Mouse (Mus musculus) hindbrain, embryonic 13.5 days (tissue): Measurements from ENCODE around the gene Gm27179. TPM values are rescaled to one million over a fixed set of nuclear protein-coding genes. Genes with fewer than 3 reads are reported as not detected.
"Not testable (repeated sequence)": the region's sequence is repeated elsewhere in the genome, so short reads cannot be mapped to it uniquely, and the experiment has no call there.

Experiments used
- ATAC-seq: fragments of 200-750 bp; cut with Nextera tagmentation; 2 replicates; pipeline ENCODE4 v1.8.0; 2017; ENCODE audit warnings: moderate TSS enrichment; ENCODE audit not compliant: low FRiP score
- H3K27ac ChIP-seq: fragments of 300-500 bp; sonication (generic); 2 replicates; pipeline ENCODE4 v1.5.1; 2015; ENCODE audit warnings: inconsistent platforms, mild to moderate bottlenecking, moderate library complexity
- H3K27me3 ChIP-seq: fragments of 300-500 bp; sonication (generic); 2 replicates; pipeline ENCODE4 v1.6.1; 2015; ENCODE audit warnings: mild to moderate bottlenecking, inconsistent platforms
- H3K36me3 ChIP-seq: fragments of 300-500 bp; sonication (generic); 2 replicates; pipeline ENCODE4 v1.6.1; 2015; ENCODE audit warnings: mild to moderate bottlenecking, inconsistent platforms
- H3K4me1 ChIP-seq: fragments of 300-500 bp; sonication (generic); replicated peaks from 2 replicates; pipeline ENCODE4 v1.6.1; 2015; ENCODE audit warnings: inconsistent platforms
- H3K4me2 ChIP-seq: fragments of 300-500 bp; sonication (generic); 2 replicates; pipeline ENCODE4 v1.6.1; 2015; ENCODE audit warnings: inconsistent platforms, mild to moderate bottlenecking, moderate library complexity
- H3K4me3 ChIP-seq: fragments of 300-500 bp; sonication (generic); 2 replicates; pipeline ENCODE4 v1.5.1; 2015; ENCODE audit warnings: mild to moderate bottlenecking, inconsistent platforms
- H3K9ac ChIP-seq: fragments of 300-500 bp; sonication (generic); 2 replicates; pipeline ENCODE4 v1.6.1; 2015; ENCODE audit warnings: mild to moderate bottlenecking, inconsistent platforms
- H3K9me3 ChIP-seq: fragments of 300-500 bp; sonication (generic); 2 replicates; pipeline ENCODE4 v1.6.1; 2016; ENCODE audit warnings: inconsistent platforms
- WGBS: fragments of 180-500 bp; shearing (Covaris S2); methylation state at CpG from one replicate; pipeline ENCODE4 v1.1.7; 2015; 5-methylcytosine and 5-hydroxymethylcytosine counted together
- polyA plus RNA-seq: library from polyadenylated mRNA; unstranded; fragments of >200 nt; fragmentation: Nextera tagmentation; extraction: Ambion mirVana; gene quantifications from 2 replicates; pipeline ENCODE4 v1.2.1, GENCODE M21; 2015

The Gm27179 gene
- polyA plus RNA-seq, 1 experiment from 2014 or later = not detected

- not testable (repeated sequence) for ATAC-seq, H3K4me3 ChIP-seq, H3K9ac ChIP-seq, H3K36me3 ChIP-seq, H3K9me3 ChIP-seq, H3K27ac ChIP-seq, H3K4me2 ChIP-seq, H3K4me1 ChIP-seq, H3K27me3 ChIP-seq
- no CpG with 5 or more reads among the region's 4 CpGs for WGBS
These were observed 47.9 kb downstream of the Gm27179 start for GRCm38 (mm10) chr14:69464465-69464864.

Other genes starting within 250 kb of the Gm27179 start
- gene Synb, start 218.2 kb downstream of the Gm27179 start, polyA plus RNA-seq = not detected in 2 replicates
- not detected in 2 replicates for gene Gm16867, start 9.2 kb downstream of the Gm27179 start, polyA plus RNA-seq
- gene Entpd4b, start 42.9 kb upstream of the Gm27179 start, polyA plus RNA-seq = 13.7 and 14.0 TPM in 2 replicates